Mouse (Mus musculus): ENCODE results near the gene Ctla4. TPM values are rescaled to one million over a fixed set of nuclear protein-coding genes. Genes with fewer than 3 reads are reported as not detected.

Ctla4 gene
- total and polyA plus RNA-seq, 3 experiments: not detected

DNA sequence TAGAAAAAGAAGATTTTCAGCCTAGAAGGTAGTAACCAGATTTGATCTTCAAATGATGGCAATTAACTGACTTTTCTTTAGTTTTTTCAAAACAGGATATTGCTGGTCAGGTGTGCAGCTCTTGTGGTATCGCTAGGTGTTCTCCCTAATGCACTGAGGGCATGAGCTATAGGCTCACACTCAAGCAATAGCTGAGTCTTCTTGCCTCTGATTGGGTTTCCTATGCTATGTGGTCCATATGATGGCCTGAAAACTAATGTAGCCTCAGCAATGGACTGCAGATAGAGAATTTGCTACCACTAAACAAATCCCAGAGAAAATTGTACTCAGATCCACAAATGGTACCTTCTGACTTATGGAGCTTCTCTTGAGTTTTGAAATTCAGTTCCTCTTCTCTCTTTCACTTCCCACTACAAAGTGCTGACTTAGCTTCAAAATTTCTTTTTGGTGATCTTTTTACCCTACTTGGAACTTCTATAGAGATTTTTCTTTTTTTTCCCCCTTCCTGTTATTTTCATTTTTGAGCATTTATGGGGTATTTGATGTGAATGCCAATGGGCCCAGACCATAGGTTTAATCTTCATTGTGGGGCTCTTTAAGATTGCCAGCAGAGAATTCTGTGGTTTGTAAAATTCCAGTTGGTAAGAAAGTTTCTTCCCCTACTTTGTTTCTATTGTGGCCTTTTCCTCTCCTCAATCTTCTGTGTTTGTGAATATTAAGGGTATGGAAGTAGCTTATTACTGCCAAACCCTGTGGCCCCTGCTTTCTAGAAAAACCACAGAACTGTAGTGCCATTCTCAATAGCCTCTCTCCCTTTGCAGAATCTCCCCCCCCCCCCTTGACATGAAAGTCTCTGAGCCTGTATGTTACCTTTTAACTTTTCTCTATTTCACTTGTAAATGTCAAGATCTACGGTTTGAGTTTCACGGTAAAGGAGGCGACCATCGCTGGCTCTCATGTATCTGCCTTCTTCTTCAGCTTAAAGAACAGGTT lies 54.6 kb downstream of the Ctla4 start:
- H3K9me3 ChIP-seq (replicated peaks; ENCODE audit: insufficient read depth, low read length): no peaks in the 10 kb centered on the region
- H3K9ac ChIP-seq (ENCODE audit: control insufficient read depth, low read depth, low read length, poor library complexity, severe bottlenecking): no peak overlapping the region
- no peaks in the 10 kb centered on the region for H3K4me1 ChIP-seq (ENCODE audit: control insufficient read depth in 1 of 2, insufficient read depth in 2 of 2, low read length in 2 of 2)
- no peak for TF ChIP-seq GATA1 (IDR thresholded peaks at IDR 0.05; ENCODE audit: low read depth, low read length)
- TF ChIP-seq KAT2A (conservative IDR thresholded peaks at IDR 0.05; ENCODE audit: low read depth, low read length): no peak
- no peak for TF ChIP-seq MAX (IDR thresholded peaks at IDR 0.05; ENCODE audit: low read length)
- no peak for TF ChIP-seq ZMIZ1 (IDR thresholded peaks at IDR 0.05; ENCODE audit: low read depth, low read length)
- no peak for TF ChIP-seq MAFK (IDR thresholded peaks at IDR 0.05; ENCODE audit: borderline replicate concordance, low read depth, low read length)
- no peak for TF ChIP-seq USF1 (IDR thresholded peaks at IDR 0.05; ENCODE audit: low read depth, low read length)
- no peak for TF ChIP-seq MYB (IDR thresholded peaks at IDR 0.05; ENCODE audit: low read depth, low read length)
- TF ChIP-seq SIN3A (IDR thresholded peaks at IDR 0.05; ENCODE audit: low read length): no peak
- TF ChIP-seq MEF2A (IDR thresholded peaks at IDR 0.05; ENCODE audit: extremely low read depth, insufficient replicate concordance, low read depth, low read length, poor library complexity, severe bottlenecking): no peak
- TF ChIP-seq BHLHE40 (IDR thresholded peaks at IDR 0.05; ENCODE audit: borderline replicate concordance, low read depth, low read length): no peak
- TF ChIP-seq POLR2A (IDR thresholded peaks at IDR 0.05; ENCODE audit: control insufficient read depth in 1 of 2, insufficient read depth in 1 of 2, low read depth in 1 of 2, low read length in 2 of 2, poor library complexity in 1 of 2): no peak
- TF ChIP-seq CHD1 (IDR thresholded peaks at IDR 0.05; ENCODE audit: low read depth, low read length): no peak
- TF ChIP-seq ELF1 (IDR thresholded peaks at IDR 0.05; ENCODE audit: low read depth, low read length): no peak
- no peak for TF ChIP-seq TCF12 (IDR thresholded peaks at IDR 0.05; ENCODE audit: low read depth, low read length)
- TF ChIP-seq POLR2AphosphoS5 (IDR thresholded peaks at IDR 0.05; ENCODE audit: borderline replicate concordance, low read depth, low read length): no peak
- no peak for TF ChIP-seq MXI1 (IDR thresholded peaks at IDR 0.05; ENCODE audit: low read depth, low read length)
- TF ChIP-seq TBP (IDR thresholded peaks at IDR 0.05; ENCODE audit: low read depth, low read length): no peak
- TF ChIP-seq USF2 (IDR thresholded peaks at IDR 0.05; ENCODE audit: borderline replicate concordance in 1 of 2, insufficient read depth in 1 of 2, low read depth in 1 of 2, low read length in 2 of 2): no peak
- TF ChIP-seq EP300 (IDR thresholded peaks at IDR 0.05; ENCODE audit: low read depth in 1 of 2, low read length in 2 of 2): no peak
- no peak overlapping the region for H3K27ac ChIP-seq (ENCODE audit: control insufficient read depth, low read depth, low read length)
- no peak overlapping the region for H3K4me3 ChIP-seq (ENCODE audit: control insufficient read depth in 1 of 2, insufficient read depth in 1 of 2, low read depth in 2 of 2, low read length in 2 of 2)
- H3K27me3 ChIP-seq (ENCODE audit: control insufficient read depth in 1 of 2, insufficient read depth in 2 of 2, low read length in 2 of 2): no peaks in the 10 kb centered on the region
- no peaks in the 10 kb centered on the region for H3K79me2 ChIP-seq (ENCODE audit: control insufficient read depth, insufficient read depth, low read length, poor library complexity)
- H3K36me3 ChIP-seq (ENCODE audit: control insufficient read depth in 1 of 2, insufficient read depth in 2 of 2, low read length in 2 of 2): no peaks in the 10 kb centered on the region
- DNase-seq (ENCODE audit: low read depth, low spot score): no peak
